In genomic region chr2:85140833-85141232, GRCm38 (mm10) we compare ENCODE assay signal across 28 mouse cellular contexts. TPM values are rescaled to one million over a fixed set of nuclear protein-coding genes. Genes with fewer than 3 reads are reported as not detected.
DNase-seq lines count a peak whose midpoint lies in the region; ATAC-seq lines count a peak whose summit lies in the region.
"Had no signal": no experiment of that assay in that cellular context is flagged by ENCODE, and none has a peak within 500 bp of the region (broad histone marks: within the 10 kb centered on the region; RNA-seq: fewer than 3 reads in every experiment).

No protein-coding gene starts in this region.

- no peak overlapping the region for H3K4me3 ChIP-seq in heart, embryonic 16.5 days (ENCODE audit: low read length)
- H3K4me3 ChIP-seq in heart, embryonic 10.5 days = no peak overlapping the region
- H3K4me3 ChIP-seq in liver, embryonic 13.5 days (replicated peaks) = no peak overlapping the region
- H3K4me3 ChIP-seq: forebrain, embryonic 13.5 days; hindbrain, embryonic 13.5 days; layer of hippocampus, adult 2 months; left cerebral cortex, adult 2 months; limb, embryonic 12.5 days; midbrain, embryonic 15.5 days had no signal

- no peak overlapping the region for H3K9ac ChIP-seq in heart, embryonic 16.5 days (ENCODE audit: low read length)
- H3K9ac ChIP-seq in liver, embryonic 13.5 days = no peak overlapping the region
- H3K9ac ChIP-seq: forebrain, embryonic 13.5 days; hindbrain, embryonic 13.5 days; limb, embryonic 12.5 days; liver, embryonic 14.5 days; midbrain, embryonic 15.5 days had no signal

- peak overlapping the region; percentile 31; the same call in 1 of the 2 replicates for H3K4me2 ChIP-seq in heart, embryonic 16.5 days (ENCODE audit: low read depth, low read length)
- no peak overlapping the region for H3K4me2 ChIP-seq in liver, embryonic 13.5 days
- H3K4me2 ChIP-seq: forebrain, embryonic 13.5 days; hindbrain, embryonic 13.5 days; limb, embryonic 12.5 days; midbrain, embryonic 15.5 days had no signal

- DNase-seq in frontal cortex, postnatal 36 days (ENCODE audit: low spot score in 2 of 2) = no peak
- no peak for DNase-seq in heart, embryonic 10.5 days (ENCODE audit: low spot score)
- DNase-seq in liver, embryonic 13.5 days = no peak
- DNase-seq in liver = no peak
- DNase-seq in brain, adult 2 months (ENCODE audit: low read depth, low spot score) = peak; percentile 23
- DNase-seq: adrenal gland, adult 2 months; adrenal gland, postnatal 36 days; cerebellum, adult 8-10 months; cerebellum, postnatal 36 days; heart, postnatal 4 days; kidney, adult 8-10 months; kidney, postnatal 25 days; right cerebral cortex, adult 18-20 months; spleen, adult 18-20 months; thymus, postnatal 14 days had no signal

- H3K9me3 ChIP-seq in heart, embryonic 16.5 days (replicated peaks; ENCODE audit: control insufficient read depth, low read length) = no peaks in the 10 kb centered on the region
- H3K9me3 ChIP-seq in heart, embryonic 10.5 days = no peaks in the 10 kb centered on the region
- no peaks in the 10 kb centered on the region for H3K9me3 ChIP-seq in liver, embryonic 13.5 days (replicated peaks)
- H3K9me3 ChIP-seq: forebrain, embryonic 13.5 days; hindbrain, embryonic 13.5 days; limb, embryonic 12.5 days; midbrain, embryonic 15.5 days had no signal

- peaks cover 2% of the 10 kb centered on the region; the same call in 1 of the 2 replicates for H3K4me1 ChIP-seq in heart, embryonic 16.5 days (ENCODE audit: control insufficient read depth, insufficient read depth, low read length)
- H3K4me1 ChIP-seq in heart, embryonic 10.5 days = peaks cover 39% of the 10 kb centered on the region
- H3K4me1 ChIP-seq in liver, embryonic 13.5 days (replicated peaks) = peaks cover 17% of the 10 kb centered on the region
- H3K4me1 ChIP-seq: forebrain, embryonic 13.5 days; hindbrain, embryonic 13.5 days; limb, embryonic 12.5 days had no signal

- no peaks in the 10 kb centered on the region for H3K27me3 ChIP-seq in heart, embryonic 16.5 days (ENCODE audit: control insufficient read depth, insufficient read depth, low read length)
- peaks cover 11% of the 10 kb centered on the region; the same call in 1 of the 2 replicates for H3K27me3 ChIP-seq in heart, embryonic 10.5 days (ENCODE audit: insufficient read depth, poor library complexity, severe bottlenecking)
- peaks cover 28% of the 10 kb centered on the region for H3K27me3 ChIP-seq in liver, embryonic 13.5 days
- H3K27me3 ChIP-seq: forebrain, embryonic 13.5 days; hindbrain, embryonic 13.5 days; midbrain, embryonic 15.5 days had no signal

- H3K36me3 ChIP-seq in heart, embryonic 16.5 days (ENCODE audit: control insufficient read depth, insufficient read depth) = no peaks in the 10 kb centered on the region
- H3K36me3 ChIP-seq in heart, embryonic 10.5 days = no peaks in the 10 kb centered on the region
- H3K36me3 ChIP-seq in liver, embryonic 13.5 days = no peaks in the 10 kb centered on the region
- H3K36me3 ChIP-seq: hindbrain, embryonic 13.5 days; limb, embryonic 12.5 days; midbrain, embryonic 15.5 days had no signal

- H3K27ac ChIP-seq in heart, embryonic 16.5 days (ENCODE audit: low read length) = no peak overlapping the region
- H3K27ac ChIP-seq in heart, embryonic 10.5 days = no peak overlapping the region
- no peak overlapping the region for H3K27ac ChIP-seq in liver, embryonic 13.5 days
- H3K27ac ChIP-seq: forebrain, embryonic 13.5 days; hindbrain, embryonic 13.5 days; layer of hippocampus, adult 2 months; left cerebral cortex, adult 2 months; limb, embryonic 12.5 days; liver, embryonic 14.5 days; midbrain, embryonic 15.5 days had no signal

- ATAC-seq in frontal cortex, adult (ENCODE audit: low TSS enrichment) = peak; percentile 81
- no peak for ATAC-seq in heart, embryonic 16.5 days (replicated peaks; ENCODE audit: extremely low read depth, insufficient read depth, low FRiP score)
- 0 out of 2 replicates have a peak, but pooled peaks have one; percentile 39 for ATAC-seq in liver, embryonic 13.5 days (ENCODE audit: low read depth)
- ATAC-seq: activated CD4-positive, CD25-positive, alpha-beta regulatory T cell, adult 4 months; forebrain, embryonic 13.5 days; intestine, embryonic 16.5 days; lung, postnatal 0 days; midbrain, embryonic 15.5 days had no signal

RNA-seq across cellular contexts. Expression of gene Aplnr, which starts 4.8 kb away (rescaled TPM):
- polyA plus RNA-seq in heart, embryonic 16.5 days (2015; fragmentation: Nextera tagmentation; extraction: Ambion mirVana) = 42.9 and 53.3 TPM in 2 replicates
- 7.0 and 23.8 TPM in 2 replicates for polyA plus RNA-seq in heart, embryonic 10.5 days (2016; fragmentation: Nextera tagmentation; extraction: Ambion mirVana)
- 2.0 and 2.4 TPM in 2 replicates for polyA plus RNA-seq in liver, embryonic 13.5 days (2015; fragmentation: Nextera tagmentation; extraction: Ambion mirVana)
- polyA plus RNA-seq: activated CD4-positive, CD25-positive, alpha-beta regulatory T cell, adult 4 months; C2C12 had no signal

RNA-seq across cellular contexts. Expression of gene Lrrc55, which starts 56.2 kb away (rescaled TPM):
- polyA plus RNA-seq in heart, embryonic 16.5 days (2015; fragmentation: Nextera tagmentation; extraction: Ambion mirVana) = 0.33 and 0.49 TPM in 2 replicates
- polyA plus RNA-seq in heart, embryonic 10.5 days (2016; fragmentation: Nextera tagmentation; extraction: Ambion mirVana) = 0.14 and 0.20 TPM in 2 replicates
- 0.10 and 0.12 TPM in 2 replicates for polyA plus RNA-seq in liver, embryonic 13.5 days (2015; fragmentation: Nextera tagmentation; extraction: Ambion mirVana)
- polyA plus RNA-seq: activated CD4-positive, CD25-positive, alpha-beta regulatory T cell, adult 4 months; C2C12 had no signal
